Mouse (Mus musculus): ENCODE data around the gene Ak5. TPM values are rescaled to one million over a fixed set of nuclear protein-coding genes. Genes with fewer than 3 reads are reported as not detected.

Gene Ak5
- polyA plus RNA-seq, 1 experiment from 2014 or later: 0.33 TPM

- H3K36me3 ChIP-seq (ENCODE audit: control insufficient read depth, insufficient read depth, low read length): no peaks in the 10 kb centered on the region
- WGBS: 78% methylated on average over 7 of the region's 7 CpGs
- no peak overlapping the region for H3K4me2 ChIP-seq
- no peak overlapping the region for H3K4me3 ChIP-seq (ENCODE audit: low read depth, low read length)
- no peaks in the 10 kb centered on the region for H3K27me3 ChIP-seq (ENCODE audit: control insufficient read depth, insufficient read depth, low read length)
- no peak for DNase-seq (ENCODE audit: low spot score, missing footprints)
- no peak overlapping the region for H3K27ac ChIP-seq (ENCODE audit: low read depth, low read length)
- H3K9me3 ChIP-seq (ENCODE audit: control insufficient read depth, low read length): no peaks in the 10 kb centered on the region
- H3K4me1 ChIP-seq (ENCODE audit: control insufficient read depth, insufficient read depth, low read length): no peaks in the 10 kb centered on the region
- no peak overlapping the region for H3K9ac ChIP-seq (ENCODE audit: low read length)
- no peak for ATAC-seq (ENCODE audit: low FRiP score)
Observed at GRCm38 (mm10) chr3:152550528-152551115, 117.5 kb downstream of the Ak5 start.

- Histone ChIP-seq H3K4me1 (ENCODE audit: control insufficient read depth, insufficient read depth, low read length) (no peaks in the 10 kb centered on the region), H3K9ac (ENCODE audit: low read length) (no peak overlapping the region), H3K4me3 (ENCODE audit: low read depth, low read length) (no peak overlapping the region), H3K9me3 (ENCODE audit: control insufficient read depth, low read length) (no peaks in the 10 kb centered on the region), H3K27me3 (ENCODE audit: control insufficient read depth, insufficient read depth, low read length) (no peaks in the 10 kb centered on the region), H3K4me2 (no peak overlapping the region), H3K27ac (ENCODE audit: low read depth, low read length) (no peak overlapping the region), H3K36me3 (ENCODE audit: control insufficient read depth, insufficient read depth, low read length) (no peaks in the 10 kb centered on the region)
- ATAC-seq (ENCODE audit: low FRiP score) (no peak), DNase-seq (ENCODE audit: low spot score, missing footprints) (no peak)
Observed at GRCm38 (mm10) chr3:152550031-152550430, 118.1 kb downstream of the Ak5 start.

- Histone ChIP-seq H3K4me1 (ENCODE audit: control insufficient read depth, insufficient read depth, low read length) (no peaks in the 10 kb centered on the region), H3K4me3 (ENCODE audit: low read depth, low read length) (no peak overlapping the region), H3K9ac (ENCODE audit: low read length) (no peak overlapping the region), H3K27ac (ENCODE audit: low read depth, low read length) (no peak overlapping the region), H3K4me2 (no peak overlapping the region), H3K9me3 (ENCODE audit: control insufficient read depth, low read length) (no peaks in the 10 kb centered on the region), H3K36me3 (ENCODE audit: control insufficient read depth, insufficient read depth, low read length) (no peaks in the 10 kb centered on the region), H3K27me3 (ENCODE audit: control insufficient read depth, insufficient read depth, low read length) (no peaks in the 10 kb centered on the region)
- no peak for DNase-seq (ENCODE audit: low spot score, missing footprints)
- WGBS: 88% methylated on average over 3 of the region's 3 CpGs
- no peak for ATAC-seq (ENCODE audit: low FRiP score)
Observed at GRCm38 (mm10) chr3:152544921-152545320, 123.2 kb downstream of the Ak5 start.

- DNase-seq (ENCODE audit: low spot score, missing footprints) (no peak), ATAC-seq (ENCODE audit: low FRiP score) (no peak)
- Histone ChIP-seq H3K4me2 (no peak overlapping the region), H3K4me1 (ENCODE audit: control insufficient read depth, insufficient read depth, low read length) (no peaks in the 10 kb centered on the region), H3K9ac (ENCODE audit: low read length) (no peak overlapping the region), H3K27me3 (ENCODE audit: control insufficient read depth, insufficient read depth, low read length) (no peaks in the 10 kb centered on the region), H3K4me3 (ENCODE audit: low read depth, low read length) (no peak overlapping the region), H3K9me3 (ENCODE audit: control insufficient read depth, low read length) (no peaks in the 10 kb centered on the region), H3K36me3 (ENCODE audit: control insufficient read depth, insufficient read depth, low read length) (no peaks in the 10 kb centered on the region), H3K27ac (ENCODE audit: low read depth, low read length) (no peak overlapping the region)
- WGBS: 69% methylated on average over 5 of the region's 5 CpGs
Observed at GRCm38 (mm10) chr3:152542298-152542697, 125.9 kb downstream of the Ak5 start.

- H3K4me3 ChIP-seq (ENCODE audit: low read depth, low read length): no peak overlapping the region
- WGBS: 87% methylated on average over 5 of the region's 5 CpGs
- ATAC-seq (ENCODE audit: low FRiP score) (no peak), DNase-seq (ENCODE audit: low spot score, missing footprints) (no peak)
- H3K9me3 ChIP-seq (ENCODE audit: control insufficient read depth, low read length): no peaks in the 10 kb centered on the region
- no peaks in the 10 kb centered on the region for H3K27me3 ChIP-seq (ENCODE audit: control insufficient read depth, insufficient read depth, low read length)
- H3K36me3 ChIP-seq (ENCODE audit: control insufficient read depth, insufficient read depth, low read length): no peaks in the 10 kb centered on the region
- H3K4me2 ChIP-seq: no peak overlapping the region
- no peaks in the 10 kb centered on the region for H3K4me1 ChIP-seq (ENCODE audit: control insufficient read depth, insufficient read depth, low read length)
- H3K9ac ChIP-seq (ENCODE audit: low read length): no peak overlapping the region
- H3K27ac ChIP-seq (ENCODE audit: low read depth, low read length): no peak overlapping the region
Observed at GRCm38 (mm10) chr3:152530344-152530743, 137.8 kb downstream of the Ak5 start.

- H3K4me2 ChIP-seq: no peak overlapping the region
- H3K4me3 ChIP-seq (ENCODE audit: low read depth, low read length): no peak overlapping the region
- no peak overlapping the region for H3K27ac ChIP-seq (ENCODE audit: low read depth, low read length)
- H3K27me3 ChIP-seq (ENCODE audit: control insufficient read depth, insufficient read depth, low read length): no peaks in the 10 kb centered on the region
- no peaks in the 10 kb centered on the region for H3K4me1 ChIP-seq (ENCODE audit: control insufficient read depth, insufficient read depth, low read length)
- H3K9me3 ChIP-seq (ENCODE audit: control insufficient read depth, low read length): no peaks in the 10 kb centered on the region
- H3K9ac ChIP-seq (ENCODE audit: low read length): no peak overlapping the region
- DNase-seq (ENCODE audit: low spot score, missing footprints) (no peak), ATAC-seq (ENCODE audit: low FRiP score) (no peak)
- no peaks in the 10 kb centered on the region for H3K36me3 ChIP-seq (ENCODE audit: control insufficient read depth, insufficient read depth, low read length)
- WGBS: 78% methylated on average over 11 of the region's 11 CpGs
Observed at GRCm38 (mm10) chr3:152529058-152529972, 138.8 kb downstream of the Ak5 start.

GRCm38 (mm10) chr3:152526721-152527120 is 141.4 kb downstream of the Ak5 start:
- Histone ChIP-seq H3K27me3 (ENCODE audit: control insufficient read depth, insufficient read depth, low read length) (no peaks in the 10 kb centered on the region), H3K27ac (ENCODE audit: low read depth, low read length) (no peak overlapping the region), H3K4me2 (no peak overlapping the region), H3K9me3 (ENCODE audit: control insufficient read depth, low read length) (no peaks in the 10 kb centered on the region), H3K9ac (ENCODE audit: low read length) (no peak overlapping the region), H3K4me3 (ENCODE audit: low read depth, low read length) (no peak overlapping the region), H3K4me1 (ENCODE audit: control insufficient read depth, insufficient read depth, low read length) (no peaks in the 10 kb centered on the region), H3K36me3 (ENCODE audit: control insufficient read depth, insufficient read depth, low read length) (no peaks in the 10 kb centered on the region)
- ATAC-seq (ENCODE audit: low FRiP score) (no peak), DNase-seq (ENCODE audit: low spot score, missing footprints) (no peak)
- 89% methylated on average over 8 of the region's 8 CpGs for WGBS

GRCm38 (mm10) chr3:152523315-152523638 is 144.9 kb downstream of the Ak5 start:
- Histone ChIP-seq H3K9me3 (ENCODE audit: control insufficient read depth, low read length) (no peaks in the 10 kb centered on the region), H3K4me3 (ENCODE audit: low read depth, low read length) (no peak overlapping the region), H3K4me1 (ENCODE audit: control insufficient read depth, insufficient read depth, low read length) (no peaks in the 10 kb centered on the region), H3K36me3 (ENCODE audit: control insufficient read depth, insufficient read depth, low read length) (no peaks in the 10 kb centered on the region), H3K27me3 (ENCODE audit: control insufficient read depth, insufficient read depth, low read length) (no peaks in the 10 kb centered on the region), H3K9ac (ENCODE audit: low read length) (no peak overlapping the region), H3K4me2 (no peak overlapping the region), H3K27ac (ENCODE audit: low read depth, low read length) (no peak overlapping the region)
- WGBS: 82% methylated on average over 4 of the region's 4 CpGs
- no peak for ATAC-seq (ENCODE audit: low FRiP score)
- no peak for DNase-seq (ENCODE audit: low spot score, missing footprints)

- no peaks in the 10 kb centered on the region for H3K4me1 ChIP-seq (ENCODE audit: control insufficient read depth, insufficient read depth, low read length)
- H3K27ac ChIP-seq (ENCODE audit: low read depth, low read length): no peak overlapping the region
- DNase-seq (ENCODE audit: low spot score, missing footprints) (no peak), ATAC-seq (ENCODE audit: low FRiP score) (no peak)
- H3K4me2 ChIP-seq: no peak overlapping the region
- H3K36me3 ChIP-seq (ENCODE audit: control insufficient read depth, insufficient read depth, low read length): no peaks in the 10 kb centered on the region
- H3K27me3 ChIP-seq (ENCODE audit: control insufficient read depth, insufficient read depth, low read length): no peaks in the 10 kb centered on the region
- H3K9me3 ChIP-seq (ENCODE audit: control insufficient read depth, low read length): no peaks in the 10 kb centered on the region
- no peak overlapping the region for H3K4me3 ChIP-seq (ENCODE audit: low read depth, low read length)
- WGBS: 88% methylated on average over 6 of the region's 6 CpGs
- no peak overlapping the region for H3K9ac ChIP-seq (ENCODE audit: low read length)
Observed at GRCm38 (mm10) chr3:152522634-152523314, 145.4 kb downstream of the Ak5 start.

Data from midbrain, embryonic 11.5 days (tissue).